Mouse (Mus musculus) kidney, adult 2 months (tissue): ENCODE measurements around the gene Vgll3. TPM values are rescaled to one million over a fixed set of nuclear protein-coding genes. Genes with fewer than 3 reads are reported as not detected.

ENCODE experiments used
- DNase-seq: peaks from one replicate; pipeline ENCODE4 v3.0.0; 2021
- H3K27ac ChIP-seq: fragments of 200-500 bp; 2 replicates; pipeline ENCODE4 v1.5.1; 2012; ENCODE audit warnings: low read depth, low read length, control low read depth, inconsistent platforms; ENCODE audit not compliant: insufficient read depth
- H3K27me3 ChIP-seq: fragments of 200-500 bp; replicated peaks from 2 replicates; pipeline ENCODE4 v1.6.1; 2012; ENCODE audit warnings: mild to moderate bottlenecking, moderate library complexity, low read length, inconsistent platforms; ENCODE audit not compliant: control insufficient read depth, insufficient read depth
- H3K36me3 ChIP-seq: fragments of 200-500 bp; 2 replicates; pipeline ENCODE4 v1.6.1; 2012; ENCODE audit warnings: mild to moderate bottlenecking, moderate library complexity, low read length, inconsistent platforms; ENCODE audit not compliant: control insufficient read depth, insufficient read depth
- H3K4me1 ChIP-seq: fragments of 200-500 bp; 2 replicates; pipeline ENCODE4 v1.6.1; 2011; ENCODE audit warnings: low read length; ENCODE audit not compliant: control insufficient read depth, insufficient read depth
- H3K4me3 ChIP-seq: fragments of 200-500 bp; 2 replicates; pipeline ENCODE4 v1.5.1; 2011; ENCODE audit warnings: mild to moderate bottlenecking, low read depth, low read length, control low read depth; ENCODE audit not compliant: insufficient read depth
- CTCF ChIP-seq: fragments of 200-500 bp; conservative IDR thresholded peaks from 2 replicates; pipeline ENCODE4 v1.5.1; 2011; ENCODE audit warnings: low read depth, mild to moderate bottlenecking, control low read depth, low read length, moderate library complexity, mixed read lengths; ENCODE audit not compliant: insufficient read depth, insufficient read length
- POLR2A ChIP-seq: fragments of 200-500 bp; IDR thresholded peaks from one replicate; pipeline ENCODE4 v1.6.1; 2011; ENCODE audit warnings: low read depth, low read length, control low read depth
- WGBS: fragments of 180-500 bp; shearing (Covaris S2); methylation state at CpG from one replicate; pipeline ENCODE4 v1.1.7; 2018; 5-methylcytosine and 5-hydroxymethylcytosine counted together
- polyA plus RNA-seq: library from polyadenylated mRNA; depleted of rRNA; stranded (reverse); fragments of >200 nt; gene quantifications from 2 replicates; pipeline ENCODE4 v1.2.3, GENCODE M21; 2012; rRNA removed

Vgll3 gene
- polyA plus RNA-seq, result 2.9 and 3.1 TPM in 2 replicates

DNA sequence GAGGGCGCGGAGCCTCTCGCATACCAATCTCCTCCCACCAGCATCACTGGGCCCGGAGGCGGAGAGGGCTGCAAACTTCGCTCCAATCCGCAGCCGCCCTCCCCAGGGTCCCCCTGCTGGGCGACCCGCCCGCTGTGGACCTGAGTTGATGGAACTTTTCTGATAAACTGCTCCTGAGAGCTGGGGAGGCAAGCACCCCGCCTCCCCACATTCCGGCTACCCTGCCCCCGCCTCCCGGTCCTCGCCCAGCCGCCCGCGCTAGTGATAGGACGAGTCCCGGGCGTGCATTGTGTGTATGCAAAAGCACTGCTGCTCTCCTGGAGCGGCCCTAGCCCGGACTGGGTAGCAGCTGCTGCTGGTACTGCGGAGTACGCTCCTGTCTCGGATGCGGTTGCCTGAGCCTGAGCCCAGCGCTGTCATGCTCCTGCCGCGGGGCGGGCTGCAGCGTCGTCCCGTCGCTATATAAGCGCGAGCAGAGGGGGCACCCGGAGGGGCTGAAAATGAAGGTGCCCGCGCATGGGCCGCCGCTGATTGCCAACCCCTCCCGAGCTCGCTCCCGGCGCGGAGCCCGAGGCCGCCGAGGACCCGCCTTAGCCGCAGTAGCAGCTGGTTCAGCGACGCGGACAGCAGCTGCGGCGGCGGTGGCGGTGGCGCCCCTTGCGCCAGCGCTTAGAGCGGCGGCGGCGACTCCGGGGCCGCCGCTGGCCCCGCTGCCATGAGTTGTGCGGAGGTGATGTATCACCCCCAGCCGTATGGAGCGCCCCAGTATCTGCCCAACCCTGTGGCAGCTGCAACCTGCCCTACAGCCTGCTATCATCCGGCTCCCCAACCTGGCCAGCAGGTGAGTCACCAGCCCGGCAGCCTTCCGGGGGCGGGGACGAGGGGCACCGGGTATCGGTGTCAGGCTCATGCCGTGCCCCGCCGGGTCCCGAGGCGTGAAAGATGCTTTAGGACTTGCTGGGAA lies at the start of gene Vgll3:
Vgll3 (plus strand) TSS at position 340 of the 964 bp plus-strand sequence.
- Histone ChIP-seq H3K36me3 (no peaks in the 10 kb centered on the region), H3K27ac (no peak within 1 kb of the TSS), H3K27me3 (0 out of 2 replicates have a peak, but pooled peaks cover 3% of the 10 kb centered on the region), H3K4me1 (no peaks in the 10 kb centered on the region), H3K4me3 (peak within 1 kb of the TSS; percentile 56)
- under 1% methylated on average over 86 of the region's 86 CpGs for WGBS
- no peak for TF ChIP-seq POLR2A
- no peak for TF ChIP-seq CTCF
- DNase-seq, result peak; percentile 57

DNA sequence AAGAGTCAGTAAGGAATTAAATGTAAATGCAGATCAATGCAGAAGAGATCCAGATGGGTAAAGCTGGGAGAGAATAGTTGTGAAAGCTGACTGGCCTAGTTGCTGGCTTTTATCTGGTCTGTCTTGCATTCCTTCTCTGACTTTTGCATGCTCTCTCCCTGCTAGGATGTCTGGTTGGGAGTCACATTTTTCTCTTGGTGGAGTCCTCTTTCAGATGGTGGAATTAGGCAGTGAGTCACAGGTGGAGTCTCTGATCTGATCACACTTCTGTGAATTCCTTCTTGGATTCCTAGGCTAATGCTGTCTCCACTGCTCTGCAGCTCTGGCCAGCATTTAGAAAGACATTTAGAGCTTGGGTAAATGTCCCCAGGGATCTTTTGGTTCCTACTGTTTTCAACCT lies 49.1 kb upstream of the Vgll3 start:
- Histone ChIP-seq H3K27me3 (no peaks in the 10 kb centered on the region), H3K27ac (no peak overlapping the region), H3K4me1 (no peaks in the 10 kb centered on the region), H3K36me3 (no peaks in the 10 kb centered on the region), H3K4me3 (no peak overlapping the region)
- no peak for DNase-seq
- TF ChIP-seq POLR2A, result no peak
- TF ChIP-seq CTCF, result no peak

DNA sequence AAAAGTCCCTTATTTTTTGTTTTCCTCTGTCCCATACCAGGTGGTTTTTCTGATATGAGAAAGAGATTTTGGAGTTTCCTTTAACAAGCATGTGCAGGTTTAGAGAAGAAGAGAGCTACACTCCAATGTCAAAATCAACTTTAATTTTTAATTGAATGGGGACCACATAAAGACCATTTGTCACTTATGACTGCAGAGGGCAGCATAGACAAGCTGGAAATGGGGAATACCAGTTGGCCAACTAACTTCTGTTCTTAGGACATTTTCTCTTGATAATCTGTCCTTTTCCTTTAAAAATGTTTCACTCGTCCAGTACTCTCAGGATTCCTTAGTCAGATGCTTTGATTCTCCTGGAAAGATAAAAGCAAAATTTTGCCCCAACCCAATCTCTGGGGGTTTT lies 29.1 kb upstream of the Vgll3 start:
- WGBS, result 36% methylated on average over 1 of the region's 1 CpGs
- H3K36me3 ChIP-seq, result no peaks in the 10 kb centered on the region
- H3K4me3 ChIP-seq, result no peak overlapping the region
- H3K4me1 ChIP-seq, result no peaks in the 10 kb centered on the region
- H3K27me3 ChIP-seq, result no peaks in the 10 kb centered on the region
- TF ChIP-seq POLR2A (no peak), CTCF (no peak)
- peak; percentile 9 for DNase-seq
- no peak overlapping the region for H3K27ac ChIP-seq

DNA sequence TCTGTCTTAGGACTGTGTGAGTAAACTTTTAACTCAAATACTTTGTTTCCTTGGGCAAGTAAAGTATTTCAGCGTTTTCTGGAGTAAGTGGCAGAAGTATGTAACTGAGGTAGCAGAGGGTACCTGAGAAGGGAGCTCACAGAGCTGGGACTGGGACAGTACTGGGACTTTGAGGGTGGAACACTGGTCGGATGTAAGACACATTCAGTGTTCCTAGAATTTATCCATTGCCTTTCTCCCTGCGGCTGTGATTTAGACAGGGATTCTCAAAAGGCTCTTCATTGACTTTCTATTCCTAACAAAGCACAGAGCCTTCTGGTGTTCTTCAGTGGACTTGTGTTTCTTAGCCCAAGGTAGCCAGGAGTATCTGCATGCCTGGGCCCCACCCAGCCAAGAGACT lies 1.0 kb downstream of the Vgll3 start:
- H3K4me1 ChIP-seq, result no peaks in the 10 kb centered on the region
- no peaks in the 10 kb centered on the region for H3K36me3 ChIP-seq
- no peak for TF ChIP-seq POLR2A
- no peak for TF ChIP-seq CTCF
- H3K27ac ChIP-seq, result no peak overlapping the region
- 39% methylated on average over 3 of the region's 3 CpGs for WGBS
- DNase-seq, result no peak
- H3K4me3 ChIP-seq, result peak overlapping the region; percentile 56
- H3K27me3 ChIP-seq, result 0 out of 2 replicates have a peak, but pooled peaks cover 3% of the 10 kb centered on the region

DNA sequence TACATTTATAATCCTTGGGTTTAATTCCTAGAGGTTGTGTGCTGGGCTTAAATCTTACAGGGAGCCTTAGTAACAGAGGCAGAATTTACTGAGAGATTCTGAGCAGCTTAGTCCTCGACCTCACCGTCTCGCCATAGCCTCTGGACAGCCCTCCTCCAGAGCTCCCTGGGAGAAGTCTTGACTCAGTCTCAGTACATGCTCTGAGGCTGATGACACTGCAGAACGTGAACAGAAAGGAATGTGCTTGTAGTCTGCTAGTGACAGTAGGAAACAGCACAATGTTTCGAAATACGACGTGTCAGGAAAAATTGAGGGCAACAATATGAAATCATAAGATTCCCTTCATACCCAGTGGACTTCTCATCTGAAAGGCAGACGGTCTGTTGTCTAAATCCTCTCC lies 3.7 kb downstream of the Vgll3 start:
- Histone ChIP-seq H3K27me3 (0 out of 2 replicates have a peak, but pooled peaks cover 3% of the 10 kb centered on the region), H3K4me3 (no peak overlapping the region), H3K4me1 (no peaks in the 10 kb centered on the region), H3K27ac (no peak overlapping the region), H3K36me3 (no peaks in the 10 kb centered on the region)
- peak; percentile 38 for DNase-seq
- TF ChIP-seq CTCF (no peak), POLR2A (no peak)
- 63% methylated on average over 8 of the region's 8 CpGs for WGBS

DNA sequence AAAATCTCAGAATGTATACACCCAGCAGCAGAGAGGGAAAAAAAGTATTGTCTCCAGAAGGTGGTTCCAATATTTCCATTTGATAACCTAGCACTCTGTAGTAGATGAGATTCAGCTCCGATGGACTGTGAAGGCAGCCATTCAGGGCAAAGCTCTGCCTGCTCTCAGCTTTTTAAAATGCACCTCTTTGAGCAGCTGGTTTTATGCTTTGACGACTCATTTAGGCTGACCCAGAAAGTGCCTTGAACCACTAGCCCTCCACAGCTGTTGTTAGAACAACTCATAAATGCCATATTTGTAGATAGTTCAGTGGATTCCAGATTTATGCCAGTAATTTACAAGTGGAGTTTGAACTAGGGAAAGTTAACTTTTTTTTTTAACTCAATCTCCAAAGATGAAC lies 5.7 kb downstream of the Vgll3 start:
- H3K36me3 ChIP-seq, result no peaks in the 10 kb centered on the region
- WGBS, result 43% methylated on average over 2 of the region's 2 CpGs
- H3K27me3 ChIP-seq, result 0 out of 2 replicates have a peak, but pooled peaks cover 1% of the 10 kb centered on the region
- H3K27ac ChIP-seq, result no peak overlapping the region
- no peak overlapping the region for H3K4me3 ChIP-seq
- no peak for DNase-seq
- H3K4me1 ChIP-seq, result no peaks in the 10 kb centered on the region
- TF ChIP-seq CTCF (no peak), POLR2A (no peak)

DNA sequence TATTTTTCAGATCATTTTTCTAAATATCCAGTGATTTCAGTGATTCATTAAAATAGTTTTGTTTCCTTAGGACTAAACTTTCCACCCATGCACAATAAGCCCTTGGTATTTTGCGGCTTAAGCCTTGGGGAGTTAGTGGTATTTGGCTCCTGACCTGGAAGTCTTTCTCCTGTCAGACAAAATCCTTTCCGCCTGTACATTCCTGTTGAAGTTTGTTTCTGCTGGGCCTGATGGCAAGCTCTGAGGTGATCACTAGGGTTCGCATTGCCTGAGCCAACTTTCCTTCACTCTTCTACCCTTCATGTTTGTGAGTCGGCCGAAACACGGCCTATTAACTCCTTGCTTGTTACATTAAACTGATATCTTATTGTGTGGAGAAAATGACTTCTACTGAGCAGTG lies 8.7 kb downstream of the Vgll3 start:
- 0 out of 2 replicates have a peak, but pooled peaks cover 1% of the 10 kb centered on the region for H3K27me3 ChIP-seq
- no peaks in the 10 kb centered on the region for H3K36me3 ChIP-seq
- no peak overlapping the region for H3K27ac ChIP-seq
- H3K4me1 ChIP-seq, result no peaks in the 10 kb centered on the region
- whole genome bisulfite sequencing, result 76% methylated on average over 6 of the region's 6 CpGs
- DNase-seq, result peak; percentile 8
- TF ChIP-seq POLR2A (no peak), CTCF (no peak)
- no peak overlapping the region for H3K4me3 ChIP-seq
